Mouse (Mus musculus): Measurements from ENCODE around the gene Arhgap23. TPM values are rescaled to one million over a fixed set of nuclear protein-coding genes. Genes with fewer than 3 reads are reported as not detected.

Gene Arhgap23
- polyA plus RNA-seq, 1 experiment from 2014 or later, result 9.5 TPM

DNA sequence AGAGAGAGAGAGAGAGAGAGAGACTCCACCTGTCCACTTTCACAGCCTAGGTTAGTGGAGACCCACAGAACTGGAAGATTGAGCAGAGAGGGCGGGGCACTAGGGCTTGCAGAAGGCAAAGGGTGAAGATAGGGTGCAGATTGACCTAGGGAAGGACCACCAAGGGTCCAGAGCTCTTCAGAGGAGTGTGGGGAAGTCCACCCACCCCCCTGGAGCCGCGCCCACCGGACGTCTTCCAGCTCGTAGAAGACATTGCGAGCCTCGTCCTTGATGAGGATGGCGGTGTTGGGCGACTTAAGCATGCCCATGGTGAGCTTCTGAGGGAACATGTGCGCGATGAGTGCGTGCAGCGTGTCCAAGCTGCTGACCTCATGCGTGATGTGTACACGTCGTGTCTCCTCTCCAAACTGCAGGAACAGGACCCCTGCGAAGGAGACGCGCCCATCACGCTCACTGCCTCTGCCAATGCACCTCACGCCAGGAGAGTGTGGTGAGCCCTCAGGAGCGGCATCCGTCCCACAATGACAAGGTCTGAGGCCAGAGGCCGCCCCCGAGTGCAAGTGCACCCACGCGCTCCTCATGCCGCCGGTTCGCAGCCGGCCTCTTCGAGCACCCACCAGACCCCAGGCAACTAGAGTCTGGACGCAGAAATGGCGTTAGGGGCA is 120.9 kb downstream of the Arhgap23 start:
- Histone ChIP-seq H3K4me2 (ENCODE audit: low read depth, low read length) (peak overlapping the region; percentile 64), H3K36me3 (ENCODE audit: control insufficient read depth, insufficient read depth, low read length) (no peaks in the 10 kb centered on the region), H3K9me3 (ENCODE audit: control insufficient read depth, low read length) (no peaks in the 10 kb centered on the region), H3K4me1 (ENCODE audit: control insufficient read depth, insufficient read depth, low read length) (peaks cover 25% of the 10 kb centered on the region), H3K9ac (ENCODE audit: low read depth, low read length) (0 out of 2 replicates have a peak overlapping the region, but pooled peaks have one; percentile 58), H3K27me3 (replicated peaks; ENCODE audit: control insufficient read depth, insufficient read depth, low read length) (peaks cover 69% of the 10 kb centered on the region), H3K27ac (replicated peaks; ENCODE audit: low read depth, low read length) (no peak overlapping the region), H3K4me3 (ENCODE audit: low read depth, low read length) (peak overlapping the region; percentile 38)
- no peak for DNase-seq (ENCODE audit: low spot score)
- ATAC-seq (ENCODE audit: low read depth), result no peak
- 12% methylated on average over 35 of the region's 35 CpGs for WGBS

DNA sequence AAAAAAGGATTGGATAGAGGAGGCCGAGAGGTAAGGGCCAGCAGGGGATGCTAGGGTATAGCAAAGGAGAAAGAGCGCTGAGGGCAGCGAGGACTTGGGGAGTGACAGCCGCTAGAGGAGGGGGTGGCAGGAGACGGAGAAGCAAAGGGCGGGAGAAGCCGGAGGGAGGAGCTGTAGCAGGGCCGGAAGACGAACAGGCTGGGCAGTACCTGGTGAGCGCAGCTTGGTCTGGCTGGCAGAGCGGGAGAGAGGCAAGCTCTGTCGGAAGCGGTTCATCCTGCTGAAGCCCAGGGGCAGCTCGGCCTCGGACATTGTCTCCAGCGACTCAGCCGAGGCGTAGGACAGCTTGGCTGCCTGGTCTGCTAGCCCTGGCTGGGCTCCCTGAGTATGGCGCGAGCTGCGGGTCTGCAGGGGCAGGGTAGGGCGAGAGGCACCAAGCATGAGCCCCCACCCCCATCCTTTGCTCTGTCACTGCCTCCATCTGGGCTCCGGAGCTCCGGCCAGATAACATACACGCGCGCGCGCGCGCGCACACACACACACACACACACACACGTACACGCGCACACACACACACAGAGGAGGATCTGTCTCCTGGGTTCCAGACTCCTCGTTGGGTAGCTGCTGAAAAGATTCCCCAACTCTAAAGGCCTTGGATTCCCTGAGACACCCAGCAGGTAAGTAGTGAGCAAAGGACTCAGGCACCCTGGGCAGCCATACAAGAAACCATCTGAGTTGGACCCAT is 121.7 kb downstream of the Arhgap23 start:
- Histone ChIP-seq H3K4me2 (ENCODE audit: low read depth, low read length) (peak overlapping the region; percentile 64), H3K27me3 (replicated peaks; ENCODE audit: control insufficient read depth, insufficient read depth, low read length) (peaks cover 65% of the 10 kb centered on the region), H3K4me3 (ENCODE audit: low read depth, low read length) (peak overlapping the region; percentile 38), H3K9me3 (ENCODE audit: control insufficient read depth, low read length) (no peaks in the 10 kb centered on the region), H3K27ac (replicated peaks; ENCODE audit: low read depth, low read length) (no peak overlapping the region), H3K9ac (ENCODE audit: low read depth, low read length) (peak overlapping the region; percentile 58), H3K4me1 (ENCODE audit: control insufficient read depth, insufficient read depth, low read length) (peaks cover 25% of the 10 kb centered on the region), H3K36me3 (ENCODE audit: control insufficient read depth, insufficient read depth, low read length) (no peaks in the 10 kb centered on the region)
- DNase-seq (ENCODE audit: low spot score) (peak; percentile 56), ATAC-seq (ENCODE audit: low read depth) (0 out of 2 replicates have a peak, but pooled peaks have one; percentile 30)
- under 1% methylated on average over 15 of the region's 36 CpGs for WGBS

DNA sequence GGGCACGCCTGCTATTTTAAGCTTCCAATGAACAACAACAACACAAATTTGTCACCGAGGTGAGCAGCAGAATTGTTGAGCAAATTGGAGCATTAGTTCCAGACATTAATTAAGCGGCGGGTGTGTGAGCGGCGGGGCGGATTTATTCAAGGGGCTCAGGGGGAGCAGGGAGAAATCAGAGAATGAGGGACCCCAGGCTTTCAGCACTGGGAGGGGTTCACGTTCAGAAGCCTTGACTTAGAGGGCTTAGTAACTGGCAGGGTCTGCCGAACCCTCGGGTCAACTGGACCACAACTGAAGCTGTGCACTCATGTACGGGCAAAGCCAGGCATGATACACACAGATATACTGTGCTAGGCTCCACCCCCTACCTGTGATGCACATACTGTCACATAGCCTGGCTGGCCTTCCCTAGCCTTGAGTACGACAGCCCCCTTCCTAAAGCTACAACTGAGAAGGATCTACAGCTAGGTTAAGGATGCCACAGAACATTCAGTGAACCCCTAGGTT is 122.3 kb downstream of the Arhgap23 start:
- Histone ChIP-seq H3K9ac (ENCODE audit: low read depth, low read length) (no peak overlapping the region), H3K4me1 (ENCODE audit: control insufficient read depth, insufficient read depth, low read length) (peaks cover 25% of the 10 kb centered on the region), H3K4me2 (ENCODE audit: low read depth, low read length) (peak overlapping the region; percentile 64), H3K9me3 (ENCODE audit: control insufficient read depth, low read length) (no peaks in the 10 kb centered on the region), H3K27ac (replicated peaks; ENCODE audit: low read depth, low read length) (no peak overlapping the region), H3K36me3 (ENCODE audit: control insufficient read depth, insufficient read depth, low read length) (no peaks in the 10 kb centered on the region), H3K4me3 (ENCODE audit: low read depth, low read length) (no peak overlapping the region), H3K27me3 (replicated peaks; ENCODE audit: control insufficient read depth, insufficient read depth, low read length) (peaks cover 59% of the 10 kb centered on the region)
- WGBS, result 20% methylated on average over 12 of the region's 12 CpGs
- no peak for ATAC-seq (ENCODE audit: low read depth)
- DNase-seq (ENCODE audit: low spot score), result no peak

DNA sequence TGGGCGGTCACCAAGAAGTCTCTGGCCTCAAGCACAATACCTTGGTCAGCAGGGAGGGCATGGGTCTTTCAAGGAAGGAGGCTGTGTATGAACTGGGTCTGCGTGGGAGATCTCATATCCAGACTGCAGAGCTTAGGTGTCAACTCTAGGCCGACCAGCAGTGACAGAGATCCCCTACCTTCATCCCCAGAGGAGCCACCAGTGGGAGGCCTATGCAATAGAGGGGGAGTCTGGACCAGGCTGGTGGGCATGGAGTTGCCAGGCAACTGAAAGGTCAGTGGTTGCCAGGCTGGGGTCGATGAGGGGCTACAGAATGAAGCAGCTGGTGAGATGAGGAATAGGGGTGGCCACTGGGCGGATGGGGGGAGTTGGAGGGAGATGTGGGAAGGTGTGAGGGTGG is 124.3 kb downstream of the Arhgap23 start:
- no peaks in the 10 kb centered on the region for H3K36me3 ChIP-seq (ENCODE audit: control insufficient read depth, insufficient read depth, low read length)
- H3K9ac ChIP-seq (ENCODE audit: low read depth, low read length), result no peak overlapping the region
- no peak for ATAC-seq (ENCODE audit: low read depth)
- no peak overlapping the region for H3K4me2 ChIP-seq (ENCODE audit: low read depth, low read length)
- peaks cover 44% of the 10 kb centered on the region for H3K27me3 ChIP-seq (replicated peaks; ENCODE audit: control insufficient read depth, insufficient read depth, low read length)
- WGBS, result 66% methylated on average over 5 of the region's 5 CpGs
- no peak overlapping the region for H3K27ac ChIP-seq (replicated peaks; ENCODE audit: low read depth, low read length)
- peaks cover 19% of the 10 kb centered on the region for H3K4me1 ChIP-seq (ENCODE audit: control insufficient read depth, insufficient read depth, low read length)
- no peaks in the 10 kb centered on the region for H3K9me3 ChIP-seq (ENCODE audit: control insufficient read depth, low read length)
- H3K4me3 ChIP-seq (ENCODE audit: low read depth, low read length), result no peak overlapping the region
- DNase-seq (ENCODE audit: low spot score), result no peak

DNA sequence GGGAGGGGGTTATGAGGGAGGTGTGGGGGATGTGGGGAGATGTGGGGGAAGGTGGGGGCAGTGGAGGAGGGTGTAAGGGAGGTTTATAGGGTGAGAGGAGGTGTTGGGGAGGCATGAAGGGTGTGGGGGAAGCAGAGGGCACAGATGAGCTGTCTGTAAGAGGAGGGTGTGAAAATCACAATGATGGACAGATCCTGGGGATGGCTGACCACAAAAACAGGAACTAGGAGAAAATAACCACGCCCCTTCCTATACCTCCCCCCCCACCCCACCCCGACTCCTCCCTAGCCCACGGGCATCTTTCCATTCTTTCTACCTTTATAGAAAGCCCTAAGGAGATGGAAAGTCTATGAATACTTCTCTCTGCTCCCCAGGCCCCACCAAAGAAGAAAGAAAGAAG is 124.8 kb downstream of the Arhgap23 start:
- ATAC-seq (ENCODE audit: low read depth), result no peak
- WGBS, result 60% methylated on average over 3 of the region's 3 CpGs
- H3K27me3 ChIP-seq (replicated peaks; ENCODE audit: control insufficient read depth, insufficient read depth, low read length), result peaks cover 43% of the 10 kb centered on the region

DNA sequence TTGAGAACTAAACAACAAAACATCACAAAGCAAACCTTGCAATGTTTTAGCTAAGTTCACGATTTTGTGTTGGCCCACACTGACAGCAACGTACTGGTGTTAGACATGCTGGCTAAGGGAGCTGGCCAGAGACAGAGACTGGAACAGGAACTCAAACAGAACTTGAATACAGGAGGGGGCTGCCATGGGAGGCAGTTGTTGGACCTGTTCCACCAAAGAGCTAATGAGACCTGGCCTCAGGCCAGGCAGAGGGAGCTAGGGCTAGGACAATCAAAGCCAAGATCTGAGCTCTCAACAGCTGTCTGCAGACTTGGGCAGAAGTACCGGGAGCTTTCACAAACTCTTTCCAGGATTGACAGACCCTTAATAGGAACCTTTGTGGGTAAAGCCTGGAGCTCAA is 125.3 kb downstream of the Arhgap23 start:
- no peak overlapping the region for H3K4me2 ChIP-seq (ENCODE audit: low read depth, low read length)
- H3K4me3 ChIP-seq (ENCODE audit: low read depth, low read length), result no peak overlapping the region
- peaks cover 12% of the 10 kb centered on the region for H3K4me1 ChIP-seq (ENCODE audit: control insufficient read depth, insufficient read depth, low read length)
- H3K9ac ChIP-seq (ENCODE audit: low read depth, low read length), result no peak overlapping the region
- H3K36me3 ChIP-seq (ENCODE audit: control insufficient read depth, insufficient read depth, low read length), result no peaks in the 10 kb centered on the region
- H3K27ac ChIP-seq (replicated peaks; ENCODE audit: low read depth, low read length), result no peak overlapping the region
- peaks cover 43% of the 10 kb centered on the region for H3K27me3 ChIP-seq (replicated peaks; ENCODE audit: control insufficient read depth, insufficient read depth, low read length)
- 43% methylated on average over 3 of the region's 3 CpGs for WGBS
- no peaks in the 10 kb centered on the region for H3K9me3 ChIP-seq (ENCODE audit: control insufficient read depth, low read length)
- peak; percentile 84 for DNase-seq (ENCODE audit: low spot score)
- peak; percentile 54; the same call in 1 of the 2 replicates for ATAC-seq (ENCODE audit: low read depth)

More for the DNA sequence above, 124.8 kb downstream of the Arhgap23 start:
- Histone ChIP-seq H3K27ac (replicated peaks; ENCODE audit: low read depth, low read length) (no peak overlapping the region), H3K4me1 (ENCODE audit: control insufficient read depth, insufficient read depth, low read length) (peaks cover 15% of the 10 kb centered on the region), H3K9ac (ENCODE audit: low read depth, low read length) (no peak overlapping the region), H3K36me3 (ENCODE audit: control insufficient read depth, insufficient read depth, low read length) (no peaks in the 10 kb centered on the region), H3K4me2 (ENCODE audit: low read depth, low read length) (no peak overlapping the region), H3K9me3 (ENCODE audit: control insufficient read depth, low read length) (no peaks in the 10 kb centered on the region), H3K4me3 (ENCODE audit: low read depth, low read length) (no peak overlapping the region)
- DNase-seq (ENCODE audit: low spot score), result no peak

DNA sequence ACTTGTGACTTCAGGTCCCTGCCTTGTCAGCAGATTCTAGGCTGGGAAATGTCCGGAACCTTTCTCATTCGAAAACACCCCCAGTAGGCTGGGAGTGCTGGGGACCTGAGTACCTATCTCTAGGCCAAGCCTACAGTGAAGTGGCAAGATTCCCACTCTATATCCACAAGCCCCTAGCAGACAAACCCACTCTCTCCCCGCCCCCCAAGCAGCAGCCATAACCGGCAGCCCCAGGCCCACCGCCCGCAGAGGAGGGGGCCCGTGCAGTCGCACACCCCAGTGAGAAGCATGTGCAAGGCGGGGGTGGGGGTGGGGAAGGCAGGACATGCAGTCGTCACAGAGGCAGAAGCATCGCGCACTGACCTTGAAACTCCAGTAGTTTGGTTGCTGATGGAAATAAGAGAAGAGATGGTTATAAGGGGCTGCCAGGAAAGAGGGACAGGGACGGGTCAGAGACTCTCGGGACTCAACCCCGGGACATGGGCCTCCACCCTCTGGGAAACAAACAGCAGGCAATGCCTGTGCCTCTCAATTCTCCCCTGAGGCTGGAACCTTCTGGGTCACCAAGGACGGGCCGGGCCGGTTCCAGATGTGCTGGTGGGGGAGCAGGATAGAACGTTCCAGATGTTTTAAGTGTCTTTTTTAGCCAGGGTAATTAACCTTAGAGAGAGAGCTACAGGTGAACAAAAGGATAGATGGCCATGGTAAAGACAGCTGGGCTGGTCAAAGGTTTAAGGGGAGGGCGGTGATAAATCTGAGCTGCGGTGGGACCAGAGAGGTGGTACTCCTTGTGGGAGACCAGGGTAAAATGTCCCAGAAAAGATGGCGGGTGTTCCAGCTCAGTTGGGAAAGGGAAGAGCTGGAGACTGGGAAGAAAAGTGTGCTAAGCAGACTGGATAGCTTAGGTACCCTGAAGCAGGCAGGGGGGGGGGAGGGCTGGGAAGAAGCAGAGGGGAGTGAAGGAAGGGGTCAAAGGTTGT is 127.1 kb downstream of the Arhgap23 start:
- no peak overlapping the region for H3K9ac ChIP-seq (ENCODE audit: low read depth, low read length)

DNA sequence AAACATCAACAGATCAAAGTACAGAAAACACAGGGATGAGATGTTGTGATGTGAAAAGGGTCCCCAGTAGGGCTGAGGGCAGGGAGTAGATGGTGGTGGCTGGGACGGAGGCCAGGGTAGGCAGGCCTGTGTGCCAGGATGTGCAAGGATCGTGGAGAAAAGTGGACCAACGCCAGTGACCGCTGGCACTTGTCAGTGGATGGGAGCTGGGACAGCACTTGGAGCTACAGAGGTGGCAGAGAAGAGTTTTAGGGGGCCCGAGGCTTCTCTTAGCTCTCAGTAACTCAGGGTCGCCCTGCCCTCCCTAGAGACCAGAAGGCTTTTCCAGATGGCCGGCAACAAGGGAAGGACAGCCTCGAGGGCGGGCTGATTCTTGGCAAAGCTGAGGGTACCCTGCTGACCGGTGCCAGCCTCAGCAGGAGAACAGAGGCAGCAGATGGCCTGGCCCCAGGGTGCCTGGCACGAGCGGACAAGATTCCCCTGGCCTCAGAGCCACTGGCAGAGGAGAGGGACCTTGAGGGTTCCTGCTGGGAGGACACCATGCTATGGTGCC is 127.9 kb downstream of the Arhgap23 start:
- no peak overlapping the region for H3K9ac ChIP-seq (ENCODE audit: low read depth, low read length)
- H3K4me3 ChIP-seq (ENCODE audit: low read depth, low read length), result no peak overlapping the region
- no peak overlapping the region for H3K27ac ChIP-seq (replicated peaks; ENCODE audit: low read depth, low read length)
- no peaks in the 10 kb centered on the region for H3K36me3 ChIP-seq (ENCODE audit: control insufficient read depth, insufficient read depth, low read length)
- no peaks in the 10 kb centered on the region for H3K9me3 ChIP-seq (ENCODE audit: control insufficient read depth, low read length)
- DNase-seq (ENCODE audit: low spot score), result no peak
- WGBS, result 47% methylated on average over 12 of the region's 12 CpGs
- peaks cover 43% of the 10 kb centered on the region for H3K27me3 ChIP-seq (replicated peaks; ENCODE audit: control insufficient read depth, insufficient read depth, low read length)
- H3K4me2 ChIP-seq (ENCODE audit: low read depth, low read length), result no peak overlapping the region
- ATAC-seq (ENCODE audit: low read depth), result no peak
- peaks cover 10% of the 10 kb centered on the region for H3K4me1 ChIP-seq (ENCODE audit: control insufficient read depth, insufficient read depth, low read length)

More for the DNA sequence above, 127.1 kb downstream of the Arhgap23 start:
- Histone ChIP-seq H3K9me3 (ENCODE audit: control insufficient read depth, low read length) (no peaks in the 10 kb centered on the region), H3K4me3 (ENCODE audit: low read depth, low read length) (no peak overlapping the region), H3K4me1 (ENCODE audit: control insufficient read depth, insufficient read depth, low read length) (peaks cover 10% of the 10 kb centered on the region), H3K4me2 (ENCODE audit: low read depth, low read length) (no peak overlapping the region), H3K27ac (replicated peaks; ENCODE audit: low read depth, low read length) (no peak overlapping the region), H3K27me3 (replicated peaks; ENCODE audit: control insufficient read depth, insufficient read depth, low read length) (peaks cover 43% of the 10 kb centered on the region), H3K36me3 (ENCODE audit: control insufficient read depth, insufficient read depth, low read length) (no peaks in the 10 kb centered on the region)
- 61% methylated on average over 22 of the region's 22 CpGs for WGBS
- no peak for DNase-seq (ENCODE audit: low spot score)
- ATAC-seq (ENCODE audit: low read depth), result no peak
